Mouse (Mus musculus): ENCODE measurements around the gene Celsr3. TPM values are rescaled to one million over a fixed set of nuclear protein-coding genes. Genes with fewer than 3 reads are reported as not detected.

Gene Celsr3
- polyA plus RNA-seq, 1 experiment from 2014 or later, result 0.16 TPM

- H3K4me3 ChIP-seq (replicated peaks), result peak overlapping the region; percentile 47
- peaks cover 98% of the 10 kb centered on the region for H3K27me3 ChIP-seq
- H3K9ac ChIP-seq, result no peak overlapping the region
- peak overlapping the region; percentile 72 for H3K4me2 ChIP-seq
- no peak overlapping the region for H3K27ac ChIP-seq (replicated peaks)
- H3K36me3 ChIP-seq (replicated peaks), result no peaks in the 10 kb centered on the region
- peak; percentile 43 for ATAC-seq (ENCODE audit: insufficient read depth)
- 3% methylated on average over 39 of the region's 39 CpGs for WGBS (ENCODE audit: insufficient replicate concordance)
- peaks cover 30% of the 10 kb centered on the region for H3K4me1 ChIP-seq (replicated peaks)
- no peaks in the 10 kb centered on the region for H3K9me3 ChIP-seq (replicated peaks)
Measured at GRCm38 (mm10) chr9:108826700-108827340, 700 bp downstream of the Celsr3 start.

DNA sequence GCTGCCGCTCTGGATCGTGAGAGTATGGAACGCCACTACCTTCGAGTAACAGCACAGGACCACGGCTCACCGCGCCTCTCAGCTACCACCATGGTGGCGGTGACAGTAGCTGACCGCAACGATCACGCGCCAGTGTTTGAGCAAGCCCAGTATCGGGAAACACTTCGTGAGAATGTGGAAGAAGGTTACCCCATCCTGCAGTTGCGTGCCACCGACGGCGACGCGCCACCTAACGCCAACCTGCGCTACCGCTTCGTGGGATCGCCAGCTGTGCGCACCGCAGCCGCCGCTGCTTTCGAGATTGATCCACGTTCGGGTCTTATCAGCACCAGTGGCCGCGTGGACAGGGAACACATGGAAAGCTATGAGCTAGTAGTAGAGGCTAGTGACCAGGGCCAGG, 1.3 kb downstream of the Celsr3 start:
- H3K4me1 ChIP-seq (replicated peaks), result peaks cover 36% of the 10 kb centered on the region
- no peak for ATAC-seq (ENCODE audit: insufficient read depth)
- H3K9me3 ChIP-seq (replicated peaks), result no peaks in the 10 kb centered on the region
- no peaks in the 10 kb centered on the region for H3K36me3 ChIP-seq (replicated peaks)
- 5% methylated on average over 34 of the region's 34 CpGs for WGBS (ENCODE audit: insufficient replicate concordance)
- no peak overlapping the region for H3K9ac ChIP-seq
- peak overlapping the region; percentile 47 for H3K4me3 ChIP-seq (replicated peaks)
- peaks cover 100% of the 10 kb centered on the region for H3K27me3 ChIP-seq
- H3K4me2 ChIP-seq, result peak overlapping the region; percentile 72
- H3K27ac ChIP-seq (replicated peaks), result no peak overlapping the region

DNA sequence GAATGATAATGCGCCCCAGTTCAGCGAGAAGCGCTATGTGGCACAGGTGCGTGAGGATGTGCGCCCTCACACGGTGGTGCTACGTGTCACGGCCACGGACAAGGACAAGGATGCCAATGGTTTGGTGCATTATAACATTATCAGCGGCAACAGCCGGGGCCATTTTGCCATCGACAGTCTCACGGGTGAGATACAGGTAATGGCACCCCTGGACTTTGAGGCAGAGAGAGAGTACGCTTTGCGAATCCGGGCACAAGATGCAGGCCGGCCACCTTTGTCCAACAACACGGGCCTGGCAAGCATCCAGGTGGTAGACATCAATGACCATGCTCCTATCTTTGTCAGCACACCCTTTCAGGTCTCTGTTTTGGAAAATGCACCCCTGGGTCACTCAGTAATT, 1.8 kb downstream of the Celsr3 start:
- Histone ChIP-seq H3K27me3 (peaks cover 100% of the 10 kb centered on the region), H3K27ac (replicated peaks) (no peak overlapping the region), H3K4me1 (replicated peaks) (peaks cover 41% of the 10 kb centered on the region), H3K4me3 (replicated peaks) (no peak overlapping the region), H3K9me3 (replicated peaks) (no peaks in the 10 kb centered on the region), H3K4me2 (peak overlapping the region; percentile 72; the same call in 1 of the 2 replicates), H3K9ac (no peak overlapping the region), H3K36me3 (replicated peaks) (no peaks in the 10 kb centered on the region)
- WGBS (ENCODE audit: insufficient replicate concordance), result 50% methylated on average over 18 of the region's 18 CpGs
- no peak for ATAC-seq (ENCODE audit: insufficient read depth)

DNA sequence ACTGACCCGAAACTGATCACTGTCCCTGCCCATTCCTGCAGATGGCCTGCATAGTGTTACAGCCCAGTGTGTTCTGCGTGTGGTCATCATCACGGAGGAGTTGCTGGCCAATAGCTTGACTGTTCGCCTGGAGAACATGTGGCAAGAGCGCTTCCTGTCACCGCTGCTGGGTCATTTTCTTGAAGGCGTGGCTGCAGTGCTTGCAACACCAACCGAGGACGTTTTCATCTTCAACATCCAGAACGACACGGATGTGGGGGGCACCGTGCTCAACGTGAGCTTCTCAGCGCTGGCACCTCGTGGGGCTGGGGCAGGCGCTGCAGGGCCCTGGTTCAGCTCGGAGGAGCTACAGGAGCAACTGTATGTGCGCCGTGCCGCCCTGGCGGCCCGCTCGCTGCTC, 5.5 kb downstream of the Celsr3 start:
- H3K27ac ChIP-seq (replicated peaks), result no peak overlapping the region
- H3K9me3 ChIP-seq (replicated peaks), result no peaks in the 10 kb centered on the region
- H3K36me3 ChIP-seq (replicated peaks), result no peaks in the 10 kb centered on the region
- 3% methylated on average over 23 of the region's 23 CpGs for WGBS (ENCODE audit: insufficient replicate concordance)
- H3K27me3 ChIP-seq, result peaks cover 88% of the 10 kb centered on the region
- H3K4me1 ChIP-seq (replicated peaks), result peaks cover 30% of the 10 kb centered on the region
- peak overlapping the region; percentile 79 for H3K4me2 ChIP-seq
- ATAC-seq (ENCODE audit: insufficient read depth), result no peak
- no peak overlapping the region for H3K9ac ChIP-seq
- peak overlapping the region; percentile 53 for H3K4me3 ChIP-seq (replicated peaks)

DNA sequence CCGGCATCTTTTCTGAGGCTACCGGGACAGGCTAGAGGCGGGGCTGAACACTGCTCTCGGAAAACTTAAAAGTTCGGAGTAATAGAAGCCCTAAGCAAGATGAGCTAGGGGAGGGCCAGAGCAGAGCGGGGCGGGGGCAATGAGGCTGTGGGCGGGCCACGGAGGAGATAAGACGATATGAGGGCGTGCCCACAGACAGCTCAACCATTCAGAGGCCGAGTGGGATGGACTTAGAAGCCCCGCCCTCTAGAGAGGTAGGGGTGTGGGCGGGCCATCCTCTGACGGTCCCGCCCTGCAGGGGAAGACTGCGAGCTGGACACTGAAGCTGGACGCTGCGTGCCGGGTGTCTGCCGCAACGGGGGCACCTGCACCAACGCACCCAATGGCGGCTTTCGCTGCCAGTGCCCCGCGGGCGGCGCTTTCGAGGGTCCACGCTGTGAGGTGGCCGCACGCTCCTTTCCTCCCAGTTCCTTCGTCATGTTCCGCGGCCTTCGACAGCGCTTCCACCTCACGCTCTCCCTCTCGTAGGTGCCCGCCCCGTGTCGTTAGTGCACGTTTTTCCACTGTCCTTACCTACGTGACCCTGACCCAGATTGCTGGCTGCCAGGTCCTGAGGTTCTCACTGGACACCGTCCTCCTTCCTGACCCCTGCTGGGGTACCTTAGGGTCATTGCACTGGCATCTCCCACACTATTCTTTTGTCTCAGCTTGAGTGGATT, 6.4 kb downstream of the Celsr3 start:
- Histone ChIP-seq H3K27me3 (peaks cover 79% of the 10 kb centered on the region), H3K36me3 (replicated peaks) (no peaks in the 10 kb centered on the region), H3K4me2 (peak overlapping the region; percentile 79), H3K9me3 (replicated peaks) (no peaks in the 10 kb centered on the region), H3K4me3 (replicated peaks) (peak overlapping the region; percentile 53), H3K9ac (no peak overlapping the region), H3K4me1 (replicated peaks) (peaks cover 21% of the 10 kb centered on the region), H3K27ac (replicated peaks) (no peak overlapping the region)
- ATAC-seq (ENCODE audit: insufficient read depth), result peak; percentile 87
- 4% methylated on average over 46 of the region's 46 CpGs for WGBS (ENCODE audit: insufficient replicate concordance)

DNA sequence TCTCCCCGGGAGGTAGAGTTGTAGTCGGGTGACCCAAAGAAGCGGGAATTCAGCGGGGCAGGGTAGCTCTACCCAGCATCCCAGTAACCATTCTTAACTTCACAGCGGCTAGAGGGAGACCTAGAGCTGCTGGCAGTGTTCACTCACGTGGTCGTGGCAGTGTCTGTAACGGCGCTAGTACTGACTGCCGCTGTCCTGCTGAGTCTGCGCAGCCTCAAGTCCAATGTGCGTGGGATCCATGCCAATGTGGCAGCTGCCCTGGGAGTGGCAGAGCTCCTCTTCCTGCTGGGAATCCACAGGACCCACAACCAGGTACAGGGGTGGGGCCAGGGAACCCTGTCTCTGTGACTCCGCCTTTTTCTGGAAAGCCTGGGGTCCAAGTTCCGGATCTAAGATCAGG, 16.9 kb downstream of the Celsr3 start:
- H3K9ac ChIP-seq, result no peak overlapping the region
- 9% methylated on average over 14 of the region's 14 CpGs for WGBS (ENCODE audit: insufficient replicate concordance)
- no peak overlapping the region for H3K27ac ChIP-seq (replicated peaks)
- peak overlapping the region; percentile 27; the same call in 1 of the 2 replicates for H3K4me2 ChIP-seq
- 0 out of 2 replicates have a peak, but pooled peaks cover 7% of the 10 kb centered on the region for H3K4me1 ChIP-seq (replicated peaks)
- H3K4me3 ChIP-seq (replicated peaks), result no peak overlapping the region
- ATAC-seq (ENCODE audit: insufficient read depth), result no peak
- H3K27me3 ChIP-seq, result peaks cover 38% of the 10 kb centered on the region
- H3K36me3 ChIP-seq (replicated peaks), result no peaks in the 10 kb centered on the region
- no peaks in the 10 kb centered on the region for H3K9me3 ChIP-seq (replicated peaks)

DNA sequence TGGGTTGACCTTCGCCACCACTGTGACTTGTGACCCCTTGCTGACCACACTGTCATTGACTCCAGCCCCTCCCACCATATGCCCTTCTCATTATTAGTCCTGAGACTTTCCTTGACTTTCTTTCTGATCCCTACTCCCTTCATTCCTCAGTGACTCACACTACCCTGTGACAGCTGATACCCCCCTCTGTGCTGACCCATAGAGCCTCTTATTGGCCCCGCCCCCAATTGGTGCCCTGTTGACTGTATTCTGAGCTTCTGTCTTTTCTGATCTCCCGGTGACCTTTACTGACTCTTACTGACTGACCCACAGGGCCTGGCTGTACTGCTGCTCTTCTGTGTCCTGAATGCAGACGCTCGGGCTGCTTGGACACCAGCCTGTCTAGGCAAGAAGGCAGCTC, 19.3 kb downstream of the Celsr3 start:
- WGBS (ENCODE audit: insufficient replicate concordance), result 59% methylated on average over 5 of the region's 5 CpGs
- no peak overlapping the region for H3K27ac ChIP-seq (replicated peaks)
- no peak overlapping the region for H3K4me2 ChIP-seq
- H3K36me3 ChIP-seq (replicated peaks), result no peaks in the 10 kb centered on the region
- H3K9me3 ChIP-seq (replicated peaks), result no peaks in the 10 kb centered on the region
- H3K27me3 ChIP-seq, result peaks cover 38% of the 10 kb centered on the region
- H3K4me3 ChIP-seq (replicated peaks), result no peak overlapping the region
- no peak for ATAC-seq (ENCODE audit: insufficient read depth)
- H3K4me1 ChIP-seq (replicated peaks), result 0 out of 2 replicates have a peak, but pooled peaks cover 7% of the 10 kb centered on the region
- no peak overlapping the region for H3K9ac ChIP-seq

- H3K4me1 ChIP-seq (replicated peaks), result peaks cover 7% of the 10 kb centered on the region; the same call in 1 of the 2 replicates
- ATAC-seq (ENCODE audit: insufficient read depth), result no peak
- peaks cover 27% of the 10 kb centered on the region for H3K27me3 ChIP-seq
- H3K4me2 ChIP-seq, result no peak overlapping the region
- H3K9ac ChIP-seq, result no peak overlapping the region
- no peaks in the 10 kb centered on the region for H3K9me3 ChIP-seq (replicated peaks)
- no peaks in the 10 kb centered on the region for H3K36me3 ChIP-seq (replicated peaks)
- no peak overlapping the region for H3K27ac ChIP-seq (replicated peaks)
- 56% methylated on average over 4 of the region's 4 CpGs for WGBS (ENCODE audit: insufficient replicate concordance)
- no peak overlapping the region for H3K4me3 ChIP-seq (replicated peaks)
Measured at GRCm38 (mm10) chr9:108847374-108847773, 21.3 kb downstream of the Celsr3 start.

DNA sequence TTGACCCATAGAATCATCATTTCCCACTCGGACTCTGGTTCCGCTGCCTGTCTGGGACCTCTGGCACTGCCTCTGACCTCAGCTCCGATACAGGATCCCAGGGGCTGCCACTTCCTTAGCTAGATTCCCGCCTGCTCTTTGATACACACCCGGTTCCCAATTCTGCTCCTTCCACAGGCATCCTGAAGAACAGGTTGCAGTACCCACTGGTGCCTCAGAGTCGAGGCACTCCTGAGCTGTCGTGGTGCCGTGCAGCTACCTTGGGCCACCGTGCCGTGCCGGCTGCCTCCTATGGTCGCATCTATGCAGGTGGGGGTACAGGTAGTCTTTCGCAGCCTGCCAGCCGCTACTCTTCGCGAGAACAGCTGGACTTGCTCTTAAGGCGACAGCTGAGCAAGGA, 22.3 kb downstream of the Celsr3 start:
- no peak overlapping the region for H3K4me3 ChIP-seq (replicated peaks)
- H3K27me3 ChIP-seq, result peaks cover 17% of the 10 kb centered on the region; the same call in 1 of the 2 replicates
- H3K9ac ChIP-seq, result no peak overlapping the region
- no peak overlapping the region for H3K4me2 ChIP-seq
- 66% methylated on average over 17 of the region's 17 CpGs for WGBS (ENCODE audit: insufficient replicate concordance)
- no peaks in the 10 kb centered on the region for H3K9me3 ChIP-seq (replicated peaks)
- ATAC-seq (ENCODE audit: insufficient read depth), result no peak
- H3K36me3 ChIP-seq (replicated peaks), result no peaks in the 10 kb centered on the region
- H3K4me1 ChIP-seq (replicated peaks), result peaks cover 11% of the 10 kb centered on the region
- no peak overlapping the region for H3K27ac ChIP-seq (replicated peaks)

DNA sequence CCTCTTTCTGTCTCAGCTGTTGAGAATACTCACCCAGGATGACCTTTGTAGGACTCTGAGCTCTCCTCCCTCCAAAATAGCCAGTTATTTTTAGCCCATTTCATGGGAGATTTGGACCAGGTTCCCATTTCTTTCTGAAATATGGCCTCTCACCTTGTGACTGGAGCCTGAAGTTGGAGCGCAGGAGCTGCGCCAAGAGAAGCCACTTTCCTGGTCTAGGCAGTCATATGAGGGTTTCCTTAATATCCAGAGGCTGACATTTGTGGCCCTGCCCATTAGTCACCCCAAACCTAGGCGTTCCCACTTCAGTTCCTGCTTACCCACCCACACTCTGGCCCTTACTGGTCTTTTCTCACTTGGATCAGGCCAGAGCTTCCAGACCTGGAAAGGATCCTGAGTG, 26.9 kb downstream of the Celsr3 start, which contains the start of gene Slc26a6:
Gene Slc26a6 (plus strand): TSS at position 308 of the 400 bp plus-strand sequence.
- H3K9me3 ChIP-seq (replicated peaks), result no peaks in the 10 kb centered on the region
- peak within 1 kb of the TSS; percentile 72 for H3K4me3 ChIP-seq (replicated peaks)
- peak within 1 kb of the TSS; percentile 64 for H3K9ac ChIP-seq
- WGBS (ENCODE audit: insufficient replicate concordance), result 74% methylated on average over 3 of the region's 3 CpGs
- no peak for ATAC-seq (ENCODE audit: insufficient read depth)
- H3K4me1 ChIP-seq (replicated peaks), result peaks cover 36% of the 10 kb centered on the region
- no peaks in the 10 kb centered on the region for H3K36me3 ChIP-seq (replicated peaks)
- peak within 1 kb of the TSS; percentile 98 for H3K4me2 ChIP-seq
- H3K27me3 ChIP-seq, result no peaks in the 10 kb centered on the region; the same call in 1 of the 2 replicates
- H3K27ac ChIP-seq (replicated peaks), result peak within 1 kb of the TSS; percentile 75

- no peaks in the 10 kb centered on the region for H3K36me3 ChIP-seq (replicated peaks)
- H3K4me3 ChIP-seq (replicated peaks), result peak overlapping the region; percentile 72
- peaks cover 36% of the 10 kb centered on the region for H3K4me1 ChIP-seq (replicated peaks)
- no peaks in the 10 kb centered on the region for H3K9me3 ChIP-seq (replicated peaks)
- H3K27ac ChIP-seq (replicated peaks), result peak overlapping the region; percentile 75
- peak; percentile 92 for ATAC-seq (ENCODE audit: insufficient read depth)
- H3K4me2 ChIP-seq, result peak overlapping the region; percentile 98
- no peaks in the 10 kb centered on the region for H3K27me3 ChIP-seq
- 3% methylated on average over 25 of the region's 25 CpGs for WGBS (ENCODE audit: insufficient replicate concordance)
- peak overlapping the region; percentile 64 for H3K9ac ChIP-seq
Measured at GRCm38 (mm10) chr9:108853635-108854240, 27.6 kb downstream of the Celsr3 start.

Measured in liver, embryonic 15.5 days (tissue).